Mouse (Mus musculus): ENCODE measurements around the gene Gpc3.
"Not testable (repeated sequence)": the region's sequence is repeated elsewhere in the genome, so short reads cannot be mapped to it uniquely, and the experiment has no call there.

The Gpc3 gene

GRCm38 (mm10) chrX:52288792-52289191, 325.0 kb downstream of the Gpc3 start:
- ATAC-seq (ENCODE audit: insufficient number of reproducible peaks, low FRiP score, low TSS enrichment) = no peak

- no peak for ATAC-seq (ENCODE audit: insufficient number of reproducible peaks, low FRiP score, low TSS enrichment)
Observed at GRCm38 (mm10) chrX:52287944-52288343, 325.8 kb downstream of the Gpc3 start.

- ATAC-seq (ENCODE audit: insufficient number of reproducible peaks, low FRiP score, low TSS enrichment) = no peak
Observed at GRCm38 (mm10) chrX:52282070-52282469, 331.7 kb downstream of the Gpc3 start.

- no peak for ATAC-seq (ENCODE audit: insufficient number of reproducible peaks, low FRiP score, low TSS enrichment)
Observed at GRCm38 (mm10) chrX:52281103-52281900, 332.4 kb downstream of the Gpc3 start.

GRCm38 (mm10) chrX:52278687-52279359, 334.9 kb downstream of the Gpc3 start:
- no peak for ATAC-seq (ENCODE audit: insufficient number of reproducible peaks, low FRiP score, low TSS enrichment)

GRCm38 (mm10) chrX:52277599-52277998, 336.2 kb downstream of the Gpc3 start:
- no peak for ATAC-seq (ENCODE audit: insufficient number of reproducible peaks, low FRiP score, low TSS enrichment)

- no peak for ATAC-seq (ENCODE audit: insufficient number of reproducible peaks, low FRiP score, low TSS enrichment)
Observed at GRCm38 (mm10) chrX:52273016-52273415, 340.7 kb downstream of the Gpc3 start.

- no peak for ATAC-seq (ENCODE audit: insufficient number of reproducible peaks, low FRiP score, low TSS enrichment)
Observed at GRCm38 (mm10) chrX:52261991-52262390, 351.8 kb downstream of the Gpc3 start.

GRCm38 (mm10) chrX:52261546-52261945, 352.2 kb downstream of the Gpc3 start:
- ATAC-seq (ENCODE audit: insufficient number of reproducible peaks, low FRiP score, low TSS enrichment) = no peak

GRCm38 (mm10) chrX:52259771-52260170, 354.0 kb downstream of the Gpc3 start:
- not testable (repeated sequence) for ATAC-seq (ENCODE audit: insufficient number of reproducible peaks, low FRiP score, low TSS enrichment)

GRCm38 (mm10) chrX:52254526-52254925, 359.2 kb downstream of the Gpc3 start:
- no peak for ATAC-seq (ENCODE audit: insufficient number of reproducible peaks, low FRiP score, low TSS enrichment)

- ATAC-seq (ENCODE audit: insufficient number of reproducible peaks, low FRiP score, low TSS enrichment) = no peak
Observed at GRCm38 (mm10) chrX:52245694-52246297, 368.0 kb downstream of the Gpc3 start.

GRCm38 (mm10) chrX:52237470-52237869, 376.3 kb downstream of the Gpc3 start:
- no peak for ATAC-seq (ENCODE audit: insufficient number of reproducible peaks, low FRiP score, low TSS enrichment)

GRCm38 (mm10) chrX:52231984-52232383, 381.8 kb downstream of the Gpc3 start:
- no peak for ATAC-seq (ENCODE audit: insufficient number of reproducible peaks, low FRiP score, low TSS enrichment)

GRCm38 (mm10) chrX:52230711-52231110, 383.0 kb downstream of the Gpc3 start:
- ATAC-seq (ENCODE audit: insufficient number of reproducible peaks, low FRiP score, low TSS enrichment) = no peak
